Mouse (Mus musculus) embryonic facial prominence, embryonic 11.5 days (tissue): ENCODE results near the gene Rbfox1. TPM values are rescaled to one million over a fixed set of nuclear protein-coding genes. Genes with fewer than 3 reads are reported as not detected.

ENCODE experiments used
- ATAC-seq: fragments of 200-750 bp; cut with Nextera tagmentation; replicated peaks from 2 replicates; pipeline ENCODE4 v1.8.0; 2017; ENCODE audit warnings: low read depth; ENCODE audit not compliant: insufficient number of reproducible peaks, low FRiP score, low TSS enrichment
- DNase-seq: peaks from one replicate; pipeline ENCODE4 v3.0.0-alpha.2; 2015; ENCODE audit warnings: low spot score
- H3K27ac ChIP-seq: fragments of 300-500 bp; sonication (generic); replicated peaks from 2 replicates; pipeline ENCODE4 v1.5.1; 2014; ENCODE audit warnings: mild to moderate bottlenecking, low read depth, low read length, control low read depth
- H3K27me3 ChIP-seq: fragments of 300-500 bp; sonication (generic); 2 replicates; pipeline ENCODE4 v1.6.1; 2014; ENCODE audit warnings: mild to moderate bottlenecking, low read length, moderate library complexity, mixed read lengths; ENCODE audit not compliant: control insufficient read depth, insufficient read depth
- H3K36me3 ChIP-seq: fragments of 300-500 bp; sonication (generic); replicated peaks from 2 replicates; pipeline ENCODE4 v1.6.1; 2014; ENCODE audit warnings: low read depth, mild to moderate bottlenecking, low read length, moderate library complexity, mixed read lengths; ENCODE audit not compliant: control insufficient read depth, insufficient read depth
- H3K4me1 ChIP-seq: fragments of 300-500 bp; sonication (generic); 2 replicates; pipeline ENCODE4 v1.6.1; 2014; ENCODE audit warnings: low read length, mixed read lengths; ENCODE audit not compliant: control insufficient read depth, insufficient read depth
- H3K4me2 ChIP-seq: fragments of 300-500 bp; sonication (generic); 2 replicates; pipeline ENCODE4 v1.6.1; 2014; ENCODE audit warnings: low read depth, mild to moderate bottlenecking, control low read depth, low read length, moderate library complexity
- H3K4me3 ChIP-seq: fragments of 300-500 bp; sonication (generic); 2 replicates; pipeline ENCODE4 v1.5.1; 2014; ENCODE audit warnings: low read depth, low read length, control low read depth
- H3K9ac ChIP-seq: fragments of 300-500 bp; sonication (generic); replicated peaks from 2 replicates; pipeline ENCODE4 v1.6.1; 2014; ENCODE audit warnings: mild to moderate bottlenecking, control low read depth, low read length
- H3K9me3 ChIP-seq: fragments of 300-500 bp; sonication (generic); replicated peaks from 2 replicates; pipeline ENCODE4 v1.6.1; 2016; ENCODE audit warnings: mild to moderate bottlenecking, low read length, inconsistent platforms, mixed read lengths; ENCODE audit not compliant: control insufficient read depth
- WGBS: fragments of 180-500 bp; shearing (Covaris S2); extraction: QIAGEN DNeasy Blood & Tissue Kit; methylation state at CpG from one replicate; pipeline ENCODE4 v1.1.7; 2014; 5-methylcytosine and 5-hydroxymethylcytosine counted together
- polyA plus RNA-seq: library from polyadenylated mRNA; unstranded; fragments of >200 nt; fragmentation: Nextera tagmentation; extraction: Ambion mirVana; gene quantifications from 2 replicates; pipeline ENCODE4 v1.2.1, GENCODE M21; 2014

Gene Rbfox1
- polyA plus RNA-seq, 1 experiment from 2014 or later = 4.2 TPM

DNA sequence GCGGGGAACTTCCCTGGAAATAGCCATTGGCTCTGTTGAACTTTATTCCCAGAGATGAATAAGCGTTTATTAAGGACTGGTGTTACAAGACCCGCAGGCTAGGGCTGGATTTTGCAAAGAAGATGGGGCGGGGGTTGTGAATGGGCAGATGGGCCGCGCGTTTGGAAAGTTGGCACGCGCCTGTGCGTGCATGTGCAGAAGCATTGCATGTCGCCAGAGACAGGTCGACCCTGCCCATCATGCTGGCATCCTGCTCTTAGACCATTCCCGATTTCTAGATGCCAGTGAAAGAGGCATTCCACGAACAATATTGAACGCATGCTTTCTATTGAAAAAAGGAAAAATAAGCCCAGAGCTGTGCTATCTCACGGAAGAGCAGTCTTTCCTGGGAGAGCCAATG is 464.2 kb downstream of the Rbfox1 start:
- DNase-seq (no peak), ATAC-seq (no peak)
- Histone ChIP-seq H3K4me1 (no peaks in the 10 kb centered on the region), H3K27ac (no peak overlapping the region), H3K9me3 (no peaks in the 10 kb centered on the region), H3K36me3 (no peaks in the 10 kb centered on the region), H3K4me2 (peak overlapping the region; percentile 68), H3K9ac (no peak overlapping the region; the same call in 1 of the 2 replicates), H3K27me3 (peaks cover 25% of the 10 kb centered on the region), H3K4me3 (peak overlapping the region; percentile 37)
- 24% methylated on average over 16 of the region's 16 CpGs for WGBS

DNA sequence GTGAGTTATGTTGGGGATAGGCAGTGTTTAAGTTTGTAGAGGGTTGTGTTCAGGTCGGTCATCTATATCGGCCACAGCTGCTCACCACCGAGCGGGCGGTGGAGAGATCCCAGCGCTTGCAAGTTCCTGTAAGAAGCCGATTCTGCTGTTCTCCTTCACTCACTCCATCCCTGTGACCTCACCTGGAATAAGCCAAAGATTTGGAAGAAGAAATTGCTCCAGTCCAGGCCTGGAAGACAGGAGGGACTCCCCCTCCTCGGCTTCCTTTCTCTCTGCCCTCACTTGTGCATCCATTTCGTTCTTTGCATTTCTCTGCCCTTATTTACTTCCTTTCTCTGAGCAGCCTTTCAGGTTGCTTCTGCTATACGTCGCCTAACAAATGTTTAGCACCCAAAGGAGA is 465.1 kb downstream of the Rbfox1 start:
- peaks cover 25% of the 10 kb centered on the region for H3K27me3 ChIP-seq
- H3K9ac ChIP-seq = no peak overlapping the region
- H3K4me2 ChIP-seq = no peak overlapping the region
- H3K9me3 ChIP-seq = no peaks in the 10 kb centered on the region
- H3K4me1 ChIP-seq = no peaks in the 10 kb centered on the region
- no peak for ATAC-seq
- no peak overlapping the region for H3K4me3 ChIP-seq
- no peak overlapping the region for H3K27ac ChIP-seq
- DNase-seq = no peak
- H3K36me3 ChIP-seq = no peaks in the 10 kb centered on the region
- 85% methylated on average over 11 of the region's 11 CpGs for WGBS

GRCm38 (mm10) chr16:6353191-6353590 is 468.0 kb downstream of the Rbfox1 start:
- WGBS = 83% methylated on average over 5 of the region's 5 CpGs
- no peak overlapping the region for H3K4me2 ChIP-seq
- H3K9me3 ChIP-seq = no peaks in the 10 kb centered on the region
- H3K27me3 ChIP-seq = peaks cover 19% of the 10 kb centered on the region
- H3K4me3 ChIP-seq = no peak overlapping the region
- no peak overlapping the region for H3K27ac ChIP-seq
- H3K36me3 ChIP-seq = no peaks in the 10 kb centered on the region
- H3K9ac ChIP-seq = no peak overlapping the region
- ATAC-seq (no peak), DNase-seq (no peak)
- no peaks in the 10 kb centered on the region for H3K4me1 ChIP-seq

DNA sequence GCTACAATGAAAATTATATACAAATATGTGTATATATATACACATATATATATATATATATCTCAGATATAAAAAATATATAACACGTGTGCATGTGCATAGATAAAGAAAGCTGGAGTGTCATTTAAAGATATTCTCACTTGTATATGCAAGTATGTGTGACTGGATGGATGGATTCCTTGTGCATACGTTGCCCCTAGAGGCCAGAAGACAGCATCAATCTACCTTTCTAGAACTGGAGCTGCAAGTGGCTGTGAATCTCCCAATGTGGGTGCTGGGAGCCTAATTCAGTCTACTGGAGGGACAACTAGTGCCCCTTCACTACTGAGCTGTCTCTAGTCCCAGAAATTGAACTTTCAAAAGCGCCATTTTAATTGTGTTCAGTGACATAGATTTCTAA is 471.8 kb downstream of the Rbfox1 start:
- Histone ChIP-seq H3K9me3 (no peaks in the 10 kb centered on the region), H3K9ac (no peak overlapping the region), H3K27me3 (no peaks in the 10 kb centered on the region), H3K36me3 (no peaks in the 10 kb centered on the region), H3K4me2 (no peak overlapping the region), H3K4me3 (no peak overlapping the region), H3K4me1 (no peaks in the 10 kb centered on the region), H3K27ac (no peak overlapping the region)
- WGBS = 72% methylated on average over 3 of the region's 3 CpGs
- ATAC-seq (no peak), DNase-seq (no peak)

DNA sequence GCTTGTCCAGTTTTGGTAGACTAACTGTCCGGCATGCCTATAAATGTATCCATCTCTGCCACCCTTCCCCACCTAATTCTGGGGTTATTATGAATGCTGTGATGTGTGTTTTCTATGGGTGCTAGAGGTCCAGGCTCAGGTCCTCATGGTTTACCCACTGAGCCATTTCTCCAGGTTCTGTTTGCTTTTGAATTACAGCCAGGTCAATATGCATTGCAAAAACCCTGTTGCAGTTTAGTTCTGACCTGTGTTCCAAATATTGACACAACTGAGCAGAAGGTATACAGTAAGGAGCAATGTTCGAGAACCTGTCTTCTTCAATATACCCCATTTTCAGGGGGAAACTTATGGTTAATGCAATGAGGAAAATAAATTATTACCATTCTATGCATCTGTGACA is 480.6 kb downstream of the Rbfox1 start:
- H3K9me3 ChIP-seq = no peaks in the 10 kb centered on the region
- 91% methylated on average over 2 of the region's 2 CpGs for WGBS
- no peaks in the 10 kb centered on the region for H3K4me1 ChIP-seq
- no peaks in the 10 kb centered on the region for H3K27me3 ChIP-seq
- no peak for ATAC-seq
- H3K9ac ChIP-seq = no peak overlapping the region
- DNase-seq = no peak
- H3K36me3 ChIP-seq = no peaks in the 10 kb centered on the region
- no peak overlapping the region for H3K27ac ChIP-seq
- H3K4me2 ChIP-seq = no peak overlapping the region
- H3K4me3 ChIP-seq = no peak overlapping the region

- Histone ChIP-seq H3K27me3 (no peaks in the 10 kb centered on the region), H3K4me3 (no peak overlapping the region), H3K4me1 (no peaks in the 10 kb centered on the region), H3K9me3 (no peaks in the 10 kb centered on the region), H3K36me3 (no peaks in the 10 kb centered on the region), H3K9ac (no peak overlapping the region), H3K4me2 (no peak overlapping the region), H3K27ac (no peak overlapping the region)
- 83% methylated on average over 6 of the region's 6 CpGs for WGBS
- no peak for ATAC-seq
- no peak for DNase-seq
These were observed 481.5 kb downstream of the Rbfox1 start for GRCm38 (mm10) chr16:6366649-6367048.

- no peaks in the 10 kb centered on the region for H3K27me3 ChIP-seq
- 94% methylated on average over 3 of the region's 3 CpGs for WGBS
- no peak overlapping the region for H3K27ac ChIP-seq
- no peaks in the 10 kb centered on the region for H3K36me3 ChIP-seq
- H3K4me3 ChIP-seq = no peak overlapping the region
- ATAC-seq (no peak), DNase-seq (no peak)
- H3K9ac ChIP-seq = no peak overlapping the region
- no peak overlapping the region for H3K4me2 ChIP-seq
- H3K9me3 ChIP-seq = no peaks in the 10 kb centered on the region
- H3K4me1 ChIP-seq = no peaks in the 10 kb centered on the region
These were observed 495.8 kb downstream of the Rbfox1 start for GRCm38 (mm10) chr16:6380924-6381323.

DNA sequence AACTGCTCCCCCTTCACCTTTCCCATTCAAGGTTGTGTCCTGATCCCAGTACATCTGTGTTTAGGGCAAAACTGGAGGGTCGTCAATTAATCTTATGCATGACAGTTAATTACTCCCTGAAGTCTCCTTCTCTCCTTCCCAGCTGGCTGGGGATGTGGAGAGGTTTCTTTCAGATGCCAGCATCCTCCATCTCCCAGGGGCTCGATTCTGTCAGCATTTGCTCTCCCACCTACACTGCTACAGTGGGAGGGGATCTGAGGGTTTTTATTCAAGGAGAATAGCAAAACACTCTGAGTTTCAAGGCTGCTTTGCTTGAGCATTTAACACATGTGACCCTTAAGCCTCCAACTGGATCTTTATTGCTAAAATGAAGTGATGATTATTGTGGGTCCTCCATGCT is 496.4 kb downstream of the Rbfox1 start:
- Histone ChIP-seq H3K4me3 (no peak overlapping the region), H3K27me3 (no peaks in the 10 kb centered on the region), H3K27ac (no peak overlapping the region), H3K36me3 (no peaks in the 10 kb centered on the region), H3K4me2 (no peak overlapping the region), H3K9me3 (no peaks in the 10 kb centered on the region), H3K4me1 (no peaks in the 10 kb centered on the region), H3K9ac (no peak overlapping the region)
- DNase-seq = no peak
- ATAC-seq = no peak
- WGBS = 58% methylated on average over 2 of the region's 2 CpGs
